Mouse (Mus musculus): ENCODE measurements around the gene Slc44a4.

GRCm38 (mm10) chr17:34924258-34924657 lies 10.0 kb downstream of the Slc44a4 start:
- no peak for TF ChIP-seq MYOD1 (IDR thresholded peaks at IDR 0.05; ENCODE audit: control insufficient read depth in 1 of 3, insufficient read length in 2 of 3, low read depth in 2 of 3)
- no peak for TF ChIP-seq MAX (IDR thresholded peaks at IDR 0.05; ENCODE audit: low read depth)
- no peak for TF ChIP-seq POLR2A (IDR thresholded peaks at IDR 0.05; ENCODE audit: insufficient read length, low read depth)
- TF ChIP-seq REST (IDR thresholded peaks at IDR 0.05; ENCODE audit: insufficient read depth, insufficient read length), result no peak
